Mouse (Mus musculus): Measurements from ENCODE around the gene Nav2. TPM values are rescaled to one million over a fixed set of nuclear protein-coding genes. Genes with fewer than 3 reads are reported as not detected.

Gene Nav2
- polyA plus RNA-seq, 1 experiment from 2014 or later: 22.4 TPM

GRCm38 (mm10) chr7:49442174-49442573, 533.7 kb downstream of the Nav2 start:
- Histone ChIP-seq H3K9ac (replicated peaks; ENCODE audit: low read depth) (no peak overlapping the region), H3K4me2 (replicated peaks; ENCODE audit: low read depth, low read length) (no peak overlapping the region), H3K27me3 (replicated peaks; ENCODE audit: insufficient read depth, low read length) (no peaks in the 10 kb centered on the region), H3K9me3 (ENCODE audit: low read length) (no peaks in the 10 kb centered on the region), H3K4me1 (ENCODE audit: insufficient read depth, low read depth, low read length) (peaks cover 11% of the 10 kb centered on the region; the same call in 1 of the 2 replicates), H3K27ac (ENCODE audit: low read length) (no peak overlapping the region), H3K4me3 (ENCODE audit: low read depth, low read length) (no peak overlapping the region), H3K36me3 (ENCODE audit: insufficient read depth, low read length) (no peaks in the 10 kb centered on the region)
- ATAC-seq (no peak), DNase-seq (ENCODE audit: low spot score) (no peak)
- 44% methylated on average over 8 of the region's 8 CpGs for WGBS
- TF ChIP-seq EP300 (IDR thresholded peaks at IDR 0.05) (no peak), CTCF (IDR thresholded peaks at IDR 0.05) (no peak)

DNA sequence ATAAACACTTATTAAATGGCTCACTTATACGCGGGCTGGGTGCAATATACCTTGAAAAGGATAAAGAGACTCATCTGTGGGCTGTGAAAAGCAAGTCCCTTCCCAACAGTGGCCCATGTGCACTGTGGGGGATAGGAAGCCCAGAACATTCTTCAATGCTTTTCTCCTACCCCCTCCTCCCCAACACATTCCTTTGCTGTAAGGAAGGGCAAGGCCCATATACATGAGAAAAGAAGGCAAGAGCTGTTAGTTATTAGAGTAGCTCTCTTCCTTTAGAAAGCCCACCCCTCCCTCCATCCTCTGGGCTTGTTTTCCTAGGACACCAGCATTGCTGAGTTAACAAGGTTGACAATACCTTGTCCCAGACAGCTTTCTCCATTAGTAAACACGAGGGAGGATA, 540.1 kb downstream of the Nav2 start:
- Histone ChIP-seq H3K9me3 (ENCODE audit: low read length) (no peaks in the 10 kb centered on the region), H3K36me3 (ENCODE audit: insufficient read depth, low read length) (no peaks in the 10 kb centered on the region), H3K27ac (ENCODE audit: low read length) (no peak overlapping the region), H3K9ac (replicated peaks; ENCODE audit: low read depth) (no peak overlapping the region), H3K4me2 (replicated peaks; ENCODE audit: low read depth, low read length) (no peak overlapping the region), H3K4me3 (ENCODE audit: low read depth, low read length) (no peak overlapping the region), H3K4me1 (ENCODE audit: insufficient read depth, low read depth, low read length) (peaks cover 3% of the 10 kb centered on the region; the same call in 1 of the 2 replicates), H3K27me3 (replicated peaks; ENCODE audit: insufficient read depth, low read length) (no peaks in the 10 kb centered on the region)
- no peak for DNase-seq (ENCODE audit: low spot score)
- no peak for ATAC-seq
- TF ChIP-seq EP300 (IDR thresholded peaks at IDR 0.05) (no peak), CTCF (IDR thresholded peaks at IDR 0.05) (no peak)
- WGBS: 70% methylated on average over 3 of the region's 3 CpGs

GRCm38 (mm10) chr7:49450261-49451141, 542.0 kb downstream of the Nav2 start:
- H3K27ac ChIP-seq (ENCODE audit: low read length): 0 out of 2 replicates have a peak overlapping the region, but pooled peaks have one; percentile 32
- TF ChIP-seq EP300 (IDR thresholded peaks at IDR 0.05): no peak
- TF ChIP-seq CTCF (IDR thresholded peaks at IDR 0.05): no peak
- H3K9ac ChIP-seq (replicated peaks; ENCODE audit: low read depth): no peak overlapping the region
- 7% methylated on average over 22 of the region's 22 CpGs for WGBS
- ATAC-seq (peak; percentile 64), DNase-seq (ENCODE audit: low spot score) (no peak)
- H3K4me3 ChIP-seq (ENCODE audit: low read depth, low read length): no peak overlapping the region
- H3K4me1 ChIP-seq (ENCODE audit: insufficient read depth, low read depth, low read length): peaks cover 3% of the 10 kb centered on the region; the same call in 1 of the 2 replicates
- H3K9me3 ChIP-seq (ENCODE audit: low read length): no peaks in the 10 kb centered on the region
- no peaks in the 10 kb centered on the region for H3K36me3 ChIP-seq (ENCODE audit: insufficient read depth, low read length)
- no peaks in the 10 kb centered on the region for H3K27me3 ChIP-seq (replicated peaks; ENCODE audit: insufficient read depth, low read length)
- H3K4me2 ChIP-seq (replicated peaks; ENCODE audit: low read depth, low read length): peak overlapping the region; percentile 39

DNA sequence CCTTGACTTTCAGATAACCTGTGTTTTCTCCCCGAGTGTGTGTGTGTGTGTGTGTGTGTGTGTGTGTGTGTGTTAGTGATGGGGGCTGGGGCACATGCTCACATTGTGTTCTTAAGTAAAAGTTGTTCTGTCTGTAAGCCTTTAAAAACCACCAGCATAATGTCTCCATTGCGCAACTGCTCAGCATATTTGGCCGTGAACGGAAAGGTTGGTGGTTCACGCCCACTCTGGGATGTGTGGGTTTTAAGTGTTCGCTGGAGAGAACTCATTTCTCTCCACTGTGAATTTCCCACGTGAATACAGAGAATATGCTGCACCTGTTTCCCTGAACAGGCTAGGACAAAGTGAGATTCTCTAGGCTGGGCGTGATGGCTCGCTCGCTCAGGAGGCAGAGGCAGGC, 542.7 kb downstream of the Nav2 start:
- Histone ChIP-seq H3K27me3 (replicated peaks; ENCODE audit: insufficient read depth, low read length) (no peaks in the 10 kb centered on the region), H3K4me1 (ENCODE audit: insufficient read depth, low read depth, low read length) (peaks cover 3% of the 10 kb centered on the region; the same call in 1 of the 2 replicates), H3K4me2 (replicated peaks; ENCODE audit: low read depth, low read length) (peak overlapping the region; percentile 39; the same call in 1 of the 2 replicates), H3K36me3 (ENCODE audit: insufficient read depth, low read length) (no peaks in the 10 kb centered on the region), H3K9me3 (ENCODE audit: low read length) (no peaks in the 10 kb centered on the region), H3K9ac (replicated peaks; ENCODE audit: low read depth) (no peak overlapping the region), H3K4me3 (ENCODE audit: low read depth, low read length) (no peak overlapping the region), H3K27ac (ENCODE audit: low read length) (0 out of 2 replicates have a peak overlapping the region, but pooled peaks have one; percentile 32)
- ATAC-seq (peak; percentile 25; the same call in 1 of the 2 replicates), DNase-seq (ENCODE audit: low spot score) (no peak)
- 57% methylated on average over 10 of the region's 10 CpGs for WGBS
- TF ChIP-seq EP300 (IDR thresholded peaks at IDR 0.05) (no peak), CTCF (IDR thresholded peaks at IDR 0.05) (no peak)

- Histone ChIP-seq H3K4me2 (replicated peaks; ENCODE audit: low read depth, low read length) (no peak overlapping the region), H3K4me1 (ENCODE audit: insufficient read depth, low read depth, low read length) (peaks cover 3% of the 10 kb centered on the region; the same call in 1 of the 2 replicates), H3K27me3 (replicated peaks; ENCODE audit: insufficient read depth, low read length) (no peaks in the 10 kb centered on the region), H3K9ac (replicated peaks; ENCODE audit: low read depth) (no peak overlapping the region), H3K9me3 (ENCODE audit: low read length) (no peaks in the 10 kb centered on the region), H3K27ac (ENCODE audit: low read length) (no peak overlapping the region), H3K4me3 (ENCODE audit: low read depth, low read length) (no peak overlapping the region), H3K36me3 (ENCODE audit: insufficient read depth, low read length) (no peaks in the 10 kb centered on the region)
- TF ChIP-seq EP300 (IDR thresholded peaks at IDR 0.05) (no peak), CTCF (IDR thresholded peaks at IDR 0.05) (no peak)
- DNase-seq (ENCODE audit: low spot score) (no peak), ATAC-seq (no peak)
- WGBS: 77% methylated on average over 11 of the region's 11 CpGs
Observed at GRCm38 (mm10) chr7:49452274-49452673, 543.8 kb downstream of the Nav2 start.

DNA sequence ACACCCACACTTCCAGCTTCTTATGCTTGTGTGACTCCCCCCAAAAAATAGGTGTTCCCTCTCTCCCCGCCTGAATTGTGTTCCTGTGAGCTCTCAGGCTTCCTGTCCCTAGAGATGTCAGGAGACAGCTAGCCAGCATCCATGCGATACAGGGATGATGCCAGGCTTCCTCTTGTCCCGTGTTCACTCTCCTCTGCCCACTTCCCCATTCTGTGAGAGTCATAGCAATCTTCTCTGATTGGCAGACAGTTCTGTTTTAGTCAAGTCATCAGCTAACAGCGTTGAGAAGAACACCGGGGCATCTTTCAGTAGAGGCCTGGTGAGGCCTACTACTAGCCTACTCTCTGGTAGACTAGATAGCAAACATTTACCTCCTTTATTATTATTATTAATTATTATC, 546.1 kb downstream of the Nav2 start:
- TF ChIP-seq CTCF (IDR thresholded peaks at IDR 0.05) (no peak), EP300 (IDR thresholded peaks at IDR 0.05) (no peak)
- Histone ChIP-seq H3K36me3 (ENCODE audit: insufficient read depth, low read length) (no peaks in the 10 kb centered on the region), H3K9ac (replicated peaks; ENCODE audit: low read depth) (no peak overlapping the region), H3K27ac (ENCODE audit: low read length) (no peak overlapping the region), H3K4me3 (ENCODE audit: low read depth, low read length) (no peak overlapping the region), H3K4me2 (replicated peaks; ENCODE audit: low read depth, low read length) (no peak overlapping the region), H3K9me3 (ENCODE audit: low read length) (no peaks in the 10 kb centered on the region), H3K27me3 (replicated peaks; ENCODE audit: insufficient read depth, low read length) (no peaks in the 10 kb centered on the region), H3K4me1 (ENCODE audit: insufficient read depth, low read depth, low read length) (peaks cover 3% of the 10 kb centered on the region; the same call in 1 of the 2 replicates)
- WGBS: 78% methylated on average over 5 of the region's 5 CpGs
- DNase-seq (ENCODE audit: low spot score): no peak
- no peak for ATAC-seq

Data from lung, postnatal 0 days (tissue).